Mouse (Mus musculus) heart, postnatal 14 days (tissue): Measurements from ENCODE around the gene Ccr1. TPM values are rescaled to one million over a fixed set of nuclear protein-coding genes. Genes with fewer than 3 reads are reported as not detected.
A peak's percentile ranks its signal among the peaks of the same experiment; 100 is the strongest.
"Not testable (repeated sequence)": the region's sequence is repeated elsewhere in the genome, so short reads cannot be mapped to it uniquely, and the experiment has no call there.

Source experiments
- DNase-seq, 2 experiments: peaks; one replicate each; pipeline ENCODE4 v3.0.0; 2021 to 2022
- intact Hi-C: fragments of 180-260 bp; cut with DNase I; formaldehyde crosslinking; loops from one replicate; pipeline ENCODE4 v1.15.1; 2025
- total RNA-seq, 2 experiments: library from RNA; stranded (reverse); gene quantifications; 2 replicates each; pipeline ENCODE4 v1.2.3; 2021

Gene Ccr1
- total RNA-seq, 2 experiments from 2014 or later = 1.2 to 1.6 TPM

GRCm38 (mm10) chr9:123928759-123929246 lies 39.7 kb downstream of the Ccr1 start:
- peak; percentile 22 to 51 for DNase-seq

GRCm38 (mm10) chr9:123928118-123928758 lies 40.3 kb downstream of the Ccr1 start:
- intact Hi-C loops = no loop called here
- DNase-seq = no peak

More at GRCm38 (mm10) chr9:123928759-123929246, 39.7 kb downstream of the Ccr1 start:
- intact Hi-C loops = no loop called here

- intact Hi-C loops = no loop called here
- DNase-seq = no peak
Observed at GRCm38 (mm10) chr9:123927281-123927960, 41.1 kb downstream of the Ccr1 start.

GRCm38 (mm10) chr9:123926041-123926440 lies 42.5 kb downstream of the Ccr1 start:
- intact Hi-C loops = not testable (repeated sequence)
- peak; percentile 62 to 77 for DNase-seq

GRCm38 (mm10) chr9:123925101-123925946 lies 43.2 kb downstream of the Ccr1 start:
- DNase-seq = peak; percentile 89 to 93
- intact Hi-C loops = no loop called here

GRCm38 (mm10) chr9:123924589-123925066 lies 43.9 kb downstream of the Ccr1 start:
- DNase-seq = peak; percentile 96 to 97
- intact Hi-C loops = no loop called here

- DNase-seq = peak; percentile 81 to 86
- intact Hi-C loops = not testable (repeated sequence)
Observed at GRCm38 (mm10) chr9:123924035-123924434, 44.5 kb downstream of the Ccr1 start.

- DNase-seq = peak; percentile 45 to 49
- intact Hi-C loops = no loop called here
Observed at GRCm38 (mm10) chr9:123923146-123923991, 45.1 kb downstream of the Ccr1 start.

Other genes with a start within 250 kb of the Ccr1 start
- under 1 TPM in 1 of 2 experiments, not detected in 1; 0.20 TPM for gene Cxcr6, start 162.2 kb downstream of the Ccr1 start, total RNA-seq
- gene Fyco1, start 116.8 kb downstream of the Ccr1 start, total RNA-seq = 100 to 1,000 TPM; 250 to 267 TPM
- gene Xcr1, start 106.7 kb downstream of the Ccr1 start, total RNA-seq = under 1 TPM in 1 of 2 experiments, not detected in 1; 0.05 TPM
- gene Ccr1l1, start 9.7 kb upstream of the Ccr1 start, total RNA-seq = not detected
- gene Ccr3, start 53.3 kb upstream of the Ccr1 start, total RNA-seq = not detected
- under 1 TPM; 0.85 to 0.93 TPM for gene Ccr2, start 133.3 kb upstream of the Ccr1 start, total RNA-seq
- gene Ccr5, start 152.9 kb upstream of the Ccr1 start, total RNA-seq = 1 to 10 TPM in 1 of 2 experiments, under 1 TPM in 1; 0.66 to 2.0 TPM